Mouse (Mus musculus) mesoderm, embryonic 11.5 days (tissue): ENCODE results near the gene Natd1.
A peak's percentile ranks its signal among the peaks of the same experiment; 100 is the strongest.
"Not testable (repeated sequence)": the region's sequence is repeated elsewhere in the genome, so short reads cannot be mapped to it uniquely, and the experiment has no call there.

Source experiments
- DNase-seq: peaks from one replicate; pipeline ENCODE4 v3.0.0-alpha.2; 2012; ENCODE audit warnings: low read depth, low spot score

Gene Natd1

GRCm38 (mm10) chr11:60890744-60891143, 23.8 kb downstream of the Natd1 start:
- DNase-seq: no peak

- no peak for DNase-seq
These were observed 24.3 kb downstream of the Natd1 start for GRCm38 (mm10) chr11:60890286-60890685.

GRCm38 (mm10) chr11:60889861-60890260, 24.7 kb downstream of the Natd1 start:
- no peak for DNase-seq

DNA sequence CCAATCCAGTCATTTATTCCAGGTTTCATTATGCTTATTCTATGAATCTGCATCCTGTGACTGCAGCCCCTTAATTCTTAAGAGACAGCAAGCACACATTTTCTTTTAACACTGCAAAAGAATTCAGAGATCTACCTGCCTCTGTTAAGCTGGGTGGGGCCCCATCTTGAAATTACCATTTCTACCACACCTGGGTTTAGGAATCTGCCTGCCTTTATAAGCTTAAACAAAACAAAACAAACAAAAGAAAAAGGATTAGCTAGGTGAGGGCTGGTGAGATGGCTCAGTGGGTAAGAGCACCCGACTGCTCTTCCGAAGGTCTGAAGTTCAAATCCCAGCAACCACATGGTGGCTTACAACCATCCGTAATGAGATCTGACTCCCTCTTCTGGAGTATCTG, 27.6 kb downstream of the Natd1 start:
- DNase-seq: not testable (repeated sequence)

GRCm38 (mm10) chr11:60882386-60882785, 32.2 kb downstream of the Natd1 start:
- no peak for DNase-seq

DNA sequence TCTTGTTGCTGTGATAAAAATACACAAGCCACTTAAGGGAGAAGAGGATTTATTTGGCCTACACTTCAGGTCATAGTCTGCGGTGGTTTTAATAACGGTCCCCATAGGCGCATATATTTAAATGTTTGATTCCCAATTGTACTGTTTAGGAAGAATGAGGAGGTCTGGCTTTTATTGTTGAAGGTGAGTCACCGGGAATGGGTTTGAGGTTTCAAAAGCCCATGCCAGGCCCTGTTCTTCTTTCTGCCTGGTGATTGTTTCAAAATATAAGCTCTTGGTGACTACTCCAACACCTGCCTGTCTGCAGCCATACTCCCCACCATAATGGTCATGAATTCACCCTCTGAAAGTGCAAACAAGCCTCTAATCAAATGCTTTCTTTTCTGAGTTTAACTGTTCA, 34.0 kb downstream of the Natd1 start:
- no peak for DNase-seq

GRCm38 (mm10) chr11:60879423-60879822, 35.1 kb downstream of the Natd1 start:
- DNase-seq: peak; percentile 79

DNA sequence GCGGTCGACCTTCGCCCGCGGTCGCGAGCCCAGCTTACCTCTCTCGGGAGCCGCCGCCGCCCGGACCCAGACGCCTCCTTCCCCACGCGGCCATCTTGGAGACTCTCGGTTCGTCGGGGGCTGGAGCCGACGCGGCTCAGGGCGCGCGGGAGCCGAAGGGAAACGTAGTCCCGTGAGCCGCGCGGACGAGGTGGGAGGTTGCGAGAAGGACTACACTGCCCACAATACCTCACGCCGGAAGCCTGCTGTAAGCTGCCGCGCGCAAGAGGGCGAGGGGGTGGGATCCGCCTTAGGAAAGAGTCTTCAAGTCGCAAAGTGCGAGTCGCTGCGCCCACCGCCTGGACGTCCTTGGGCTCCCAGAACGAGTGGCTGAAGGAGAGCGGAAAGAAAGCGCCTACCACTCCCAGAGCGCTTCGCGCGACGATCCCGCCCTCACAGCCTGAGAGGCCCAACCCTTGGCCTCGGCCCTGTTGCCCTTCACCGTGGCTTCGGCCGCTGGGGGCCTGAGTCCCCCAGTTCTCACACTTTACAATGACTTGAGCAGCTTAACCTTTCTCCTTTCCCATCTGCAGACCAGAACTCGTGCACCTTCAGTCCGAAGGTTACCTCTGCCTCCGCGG, 35.8 kb downstream of the Natd1 start, which contains the start of gene Tmem11:
Gene Tmem11 (minus strand): TSS at position 598 of the 620 bp plus-strand sequence.
- DNase-seq: peak; percentile 98

GRCm38 (mm10) chr11:60878056-60878612, 36.4 kb downstream of the Natd1 start:
- DNase-seq: peak; percentile 46

- no peak for DNase-seq
These were observed 41.4 kb downstream of the Natd1 start for GRCm38 (mm10) chr11:60873101-60873500.

DNA sequence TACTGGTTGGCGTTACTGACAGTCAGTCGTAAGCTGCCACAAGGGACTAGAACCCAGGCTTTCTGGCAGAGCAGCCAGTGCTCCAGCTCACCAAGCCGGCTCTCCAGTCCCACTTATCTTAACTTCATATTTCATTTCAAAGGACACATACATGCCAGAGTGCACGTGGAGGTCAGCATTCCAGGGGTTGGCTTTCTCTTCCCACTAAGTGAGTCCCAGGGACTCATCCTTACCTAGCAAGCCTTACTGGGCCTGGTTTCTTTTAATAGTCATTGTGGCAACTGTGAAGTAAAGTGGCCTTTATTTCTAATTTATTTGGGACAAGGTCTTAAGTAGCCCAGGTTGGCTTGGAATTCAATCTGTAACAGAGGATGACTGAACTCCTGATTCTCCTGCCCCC, 43.1 kb downstream of the Natd1 start:
- no peak for DNase-seq

GRCm38 (mm10) chr11:60869471-60869870, 45.1 kb downstream of the Natd1 start:
- not testable (repeated sequence) for DNase-seq

GRCm38 (mm10) chr11:60867904-60868303, 46.6 kb downstream of the Natd1 start:
- no peak for DNase-seq

GRCm38 (mm10) chr11:60867456-60867855, 47.1 kb downstream of the Natd1 start:
- no peak for DNase-seq

DNA sequence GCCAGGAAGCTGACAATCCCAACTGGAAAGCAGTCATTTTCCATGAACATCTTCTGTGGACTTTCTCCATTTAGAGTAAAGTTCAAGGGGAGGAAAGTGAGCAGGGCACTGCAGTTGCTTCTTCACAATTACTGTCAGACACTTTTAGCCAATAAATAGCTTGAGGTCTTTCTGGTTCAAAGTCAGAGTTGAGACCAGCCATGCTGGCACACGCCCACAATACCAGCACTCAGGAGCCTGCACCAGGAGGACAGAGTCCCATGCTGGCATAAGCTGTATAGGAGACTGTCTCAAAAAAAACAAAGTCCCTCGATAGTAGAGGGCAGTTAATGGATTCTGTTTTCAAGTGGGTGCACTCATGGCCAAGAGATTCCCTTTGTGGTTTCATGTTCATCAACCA, 48.5 kb downstream of the Natd1 start:
- no peak for DNase-seq

DNA sequence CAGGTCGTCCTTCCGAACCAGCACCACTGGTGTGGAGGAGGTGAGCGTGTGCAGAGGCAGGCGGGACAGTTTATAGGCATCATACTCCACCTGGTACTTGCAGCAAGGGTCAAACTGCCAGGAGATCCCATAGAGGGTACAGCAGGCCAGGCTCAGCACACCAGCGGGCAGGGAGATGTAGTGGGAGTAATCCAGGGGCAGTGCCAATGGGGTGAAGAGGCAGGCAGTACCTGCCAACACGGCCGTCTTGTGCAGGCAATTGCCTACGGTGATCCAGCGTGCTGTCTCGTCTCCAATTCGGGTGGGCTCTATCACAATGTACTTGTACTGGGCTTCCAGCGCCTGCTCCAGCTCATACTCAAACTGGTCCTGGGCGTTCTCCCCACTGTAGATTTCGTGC, 49.6 kb downstream of the Natd1 start:
- no peak for DNase-seq

- DNase-seq: no peak
These were observed 50.4 kb downstream of the Natd1 start for GRCm38 (mm10) chr11:60864166-60864565.

- DNase-seq: no peak
These were observed 51.4 kb downstream of the Natd1 start for GRCm38 (mm10) chr11:60863196-60863595.

DNA sequence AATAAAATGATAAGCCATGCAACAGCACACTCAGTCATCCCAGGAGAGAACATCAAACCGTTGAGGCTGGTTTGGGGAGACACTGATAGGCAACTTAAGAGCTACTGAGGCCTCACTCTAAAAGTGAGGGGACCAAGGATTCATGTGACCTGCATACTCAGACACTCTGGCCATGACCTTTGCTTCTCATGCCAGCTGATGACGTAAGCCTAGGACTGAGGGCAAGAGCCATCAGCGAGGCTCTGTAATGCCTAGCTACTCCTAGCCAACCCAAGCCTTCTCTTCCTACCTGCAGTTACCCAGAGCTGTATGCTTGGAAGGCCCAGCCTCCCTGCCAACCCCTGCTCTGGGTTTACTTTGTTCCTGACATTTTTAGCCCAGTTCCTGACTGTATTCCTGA, 52.6 kb downstream of the Natd1 start:
- no peak for DNase-seq

- DNase-seq: no peak
These were observed 58.0 kb downstream of the Natd1 start for GRCm38 (mm10) chr11:60856587-60856986.
